Comparison of ENCODE assay signal across 16 mouse cellular contexts in genomic region chr17:85170541-85171255, GRCm38 (mm10).
"Had no signal": no experiment of that assay in that cellular context is flagged by ENCODE, and none has a peak within 500 bp of the region (broad histone marks: within the 10 kb centered on the region; RNA-seq: fewer than 3 reads in every experiment).

No protein-coding gene starts in this region.

- H3K4me1 ChIP-seq: limb, embryonic 13.5 days; liver, embryonic 15.5 days; neural tube, embryonic 15.5 days had no signal

- ATAC-seq: lung, postnatal 0 days; midbrain, embryonic 16.5 days had no signal

- H3K36me3 ChIP-seq: limb, embryonic 13.5 days; liver, embryonic 15.5 days; midbrain, embryonic 10.5 days; neural tube, embryonic 15.5 days had no signal

- H3K4me3 ChIP-seq: layer of hippocampus, adult 2 months; limb, embryonic 13.5 days; liver, embryonic 15.5 days; midbrain, embryonic 10.5 days; neural tube, embryonic 15.5 days had no signal

- H3K9me3 ChIP-seq: limb, embryonic 13.5 days; liver, embryonic 15.5 days; midbrain, embryonic 10.5 days; neural tube, embryonic 15.5 days had no signal

- H3K27me3 ChIP-seq: limb, embryonic 13.5 days; liver, embryonic 15.5 days; neural tube, embryonic 15.5 days had no signal

- H3K4me2 ChIP-seq: limb, embryonic 13.5 days; liver, embryonic 15.5 days; neural tube, embryonic 15.5 days had no signal

- H3K9ac ChIP-seq: limb, embryonic 13.5 days; liver, embryonic 15.5 days; neural tube, embryonic 15.5 days had no signal

- H3K27ac ChIP-seq: kidney, postnatal 0 days; layer of hippocampus, adult 2 months; limb, embryonic 13.5 days; liver, embryonic 15.5 days; midbrain, embryonic 10.5 days; neural tube, embryonic 15.5 days had no signal

- DNase-seq: kidney, adult 11 months; kidney, adult 9 months; kidney, postnatal 4 days; left cerebral cortex, postnatal 4 days; lung, adult 2 months; lung, postnatal 4 days; right cerebral cortex, adult 18-20 months; right cerebral cortex, postnatal 25 days had no signal
